ENCODE assay signal across 16 mouse cellular contexts in genomic region chr1:182922824-182923223, GRCm38 (mm10). TPM values are rescaled to one million over a fixed set of nuclear protein-coding genes. Genes with fewer than 3 reads are reported as not detected.
DNase-seq lines count a peak whose midpoint lies in the region; ATAC-seq and TF ChIP-seq lines count a peak whose summit lies in the region.
"Had no signal": no experiment of that assay in that cellular context is flagged by ENCODE, and none has a peak within 500 bp of the region (broad histone marks: within the 10 kb centered on the region; RNA-seq: fewer than 3 reads in every experiment).

No protein-coding gene starts in this region.

- no peaks in the 10 kb centered on the region for H3K36me3 ChIP-seq in intestine, embryonic 14.5 days (ENCODE audit: control insufficient read depth, insufficient read depth, low read length)
- no peaks in the 10 kb centered on the region for H3K36me3 ChIP-seq in intestine, postnatal 0 days (ENCODE audit: control insufficient read depth, insufficient read depth)
- no peaks in the 10 kb centered on the region for H3K36me3 ChIP-seq in hindbrain, embryonic 12.5 days
- no peaks in the 10 kb centered on the region for H3K36me3 ChIP-seq in midbrain, embryonic 16.5 days (ENCODE audit: control insufficient read depth, insufficient read depth, low read length)
- no peaks in the 10 kb centered on the region for H3K36me3 ChIP-seq in forebrain, embryonic 13.5 days (ENCODE audit: poor library complexity, severe bottlenecking)
- H3K36me3 ChIP-seq: embryonic facial prominence, embryonic 13.5 days; heart, embryonic 13.5 days; kidney, embryonic 15.5 days had no signal

- H3K4me3 ChIP-seq in intestine, embryonic 14.5 days (ENCODE audit: low read depth, low read length): no peak overlapping the region
- H3K4me3 ChIP-seq in intestine, postnatal 0 days (ENCODE audit: low read depth, low read length): no peak overlapping the region
- H3K4me3 ChIP-seq in hindbrain, embryonic 12.5 days: no peak overlapping the region
- H3K4me3 ChIP-seq in midbrain, embryonic 16.5 days (ENCODE audit: low read depth, low read length): no peak overlapping the region
- H3K4me3 ChIP-seq in forebrain, embryonic 13.5 days: no peak overlapping the region
- H3K4me3 ChIP-seq: embryonic facial prominence, embryonic 13.5 days; heart, embryonic 13.5 days; kidney, embryonic 15.5 days; myocyte had no signal

- H3K9ac ChIP-seq in intestine, embryonic 14.5 days (ENCODE audit: low read length): no peak overlapping the region
- H3K9ac ChIP-seq in intestine, postnatal 0 days (ENCODE audit: low read depth, low read length): no peak overlapping the region
- H3K9ac ChIP-seq in hindbrain, embryonic 12.5 days: no peak overlapping the region
- H3K9ac ChIP-seq in midbrain, embryonic 16.5 days (ENCODE audit: low read depth, low read length): no peak overlapping the region
- H3K9ac ChIP-seq in forebrain, embryonic 13.5 days: no peak overlapping the region
- H3K9ac ChIP-seq: embryonic facial prominence, embryonic 13.5 days; heart, embryonic 13.5 days; kidney, embryonic 15.5 days; lung, embryonic 14.5 days had no signal

- no peak overlapping the region for H3K4me2 ChIP-seq in intestine, embryonic 14.5 days (ENCODE audit: low read length)
- no peak overlapping the region for H3K4me2 ChIP-seq in intestine, postnatal 0 days (replicated peaks; ENCODE audit: low read depth)
- no peak overlapping the region for H3K4me2 ChIP-seq in hindbrain, embryonic 12.5 days (replicated peaks)
- no peak overlapping the region for H3K4me2 ChIP-seq in midbrain, embryonic 16.5 days (ENCODE audit: low read length)
- no peak overlapping the region for H3K4me2 ChIP-seq in forebrain, embryonic 13.5 days
- H3K4me2 ChIP-seq: embryonic facial prominence, embryonic 13.5 days; heart, embryonic 13.5 days; kidney, embryonic 15.5 days; lung, embryonic 14.5 days had no signal

- no peaks in the 10 kb centered on the region for H3K4me1 ChIP-seq in intestine, embryonic 14.5 days (replicated peaks; ENCODE audit: control insufficient read depth, insufficient read depth, low read length)
- H3K4me1 ChIP-seq in intestine, postnatal 0 days (replicated peaks; ENCODE audit: control insufficient read depth, insufficient read depth, low read length): no peaks in the 10 kb centered on the region
- peaks cover 27% of the 10 kb centered on the region for H3K4me1 ChIP-seq in hindbrain, embryonic 12.5 days
- H3K4me1 ChIP-seq in midbrain, embryonic 16.5 days (ENCODE audit: control insufficient read depth, insufficient read depth, low read length): peaks cover 15% of the 10 kb centered on the region
- peaks cover 17% of the 10 kb centered on the region for H3K4me1 ChIP-seq in forebrain, embryonic 13.5 days

- H3K27ac ChIP-seq in intestine, embryonic 14.5 days (ENCODE audit: low read depth): no peak overlapping the region
- no peak overlapping the region for H3K27ac ChIP-seq in intestine, postnatal 0 days (ENCODE audit: low read depth, low read length)
- peak overlapping the region; percentile 77 for H3K27ac ChIP-seq in hindbrain, embryonic 12.5 days
- H3K27ac ChIP-seq in midbrain, embryonic 16.5 days (ENCODE audit: low read length): peak overlapping the region; percentile 52; the same call in 1 of the 2 replicates
- no peak overlapping the region for H3K27ac ChIP-seq in forebrain, embryonic 13.5 days
- H3K27ac ChIP-seq: embryonic facial prominence, embryonic 13.5 days; heart, embryonic 13.5 days; kidney, embryonic 15.5 days; macrophage had no signal

- H3K9me3 ChIP-seq in intestine, embryonic 14.5 days (ENCODE audit: control insufficient read depth, low read length): no peaks in the 10 kb centered on the region
- H3K9me3 ChIP-seq in intestine, postnatal 0 days (ENCODE audit: control insufficient read depth): no peaks in the 10 kb centered on the region
- no peaks in the 10 kb centered on the region for H3K9me3 ChIP-seq in hindbrain, embryonic 12.5 days (replicated peaks)
- no peaks in the 10 kb centered on the region for H3K9me3 ChIP-seq in midbrain, embryonic 16.5 days (replicated peaks; ENCODE audit: control insufficient read depth, low read length, poor library complexity, severe bottlenecking)
- no peaks in the 10 kb centered on the region for H3K9me3 ChIP-seq in forebrain, embryonic 13.5 days (replicated peaks)
- H3K9me3 ChIP-seq: embryonic facial prominence, embryonic 13.5 days; heart, embryonic 13.5 days; kidney, embryonic 15.5 days had no signal

- DNase-seq in intestine, embryonic 14.5 days (ENCODE audit: low spot score): peak; percentile 32
- peak; percentile 7 for DNase-seq in ZHBTc4 (ENCODE audit: low read depth, low spot score)
- no peak for DNase-seq in frontal cortex, postnatal 25 days (ENCODE audit: low spot score in 2 of 2)
- DNase-seq in kidney, adult 11 months: no peak
- DNase-seq: cerebellum, adult 11-12 months; lung, embryonic 14.5 days; spleen, adult 18-20 months had no signal

- no peaks in the 10 kb centered on the region for H3K27me3 ChIP-seq in intestine, embryonic 14.5 days (replicated peaks; ENCODE audit: control insufficient read depth, insufficient read depth, low read length)
- no peaks in the 10 kb centered on the region for H3K27me3 ChIP-seq in intestine, postnatal 0 days (replicated peaks; ENCODE audit: control insufficient read depth, insufficient read depth, low read length)
- no peaks in the 10 kb centered on the region for H3K27me3 ChIP-seq in hindbrain, embryonic 12.5 days
- H3K27me3 ChIP-seq in midbrain, embryonic 16.5 days (ENCODE audit: control insufficient read depth, insufficient read depth, low read depth, low read length): no peaks in the 10 kb centered on the region
- no peaks in the 10 kb centered on the region for H3K27me3 ChIP-seq in forebrain, embryonic 13.5 days
- H3K27me3 ChIP-seq: embryonic facial prominence, embryonic 13.5 days; heart, embryonic 13.5 days; kidney, embryonic 15.5 days had no signal

- WGBS in intestine, embryonic 14.5 days: 80% methylated on average over 4 of the region's 4 CpGs
- 79% methylated on average over 4 of the region's 4 CpGs for WGBS in intestine, postnatal 0 days
- WGBS in hindbrain, embryonic 12.5 days: 52% methylated on average over 4 of the region's 4 CpGs
- WGBS in midbrain, embryonic 16.5 days: 46% methylated on average over 4 of the region's 4 CpGs
- WGBS in forebrain, embryonic 13.5 days: 57% methylated on average over 4 of the region's 4 CpGs

- no peak for ATAC-seq in intestine, embryonic 14.5 days (replicated peaks; ENCODE audit: low FRiP score, low TSS enrichment, low read depth)
- ATAC-seq in intestine, postnatal 0 days: no peak
- ATAC-seq in hindbrain, embryonic 12.5 days (ENCODE audit: low FRiP score): no peak
- ATAC-seq in midbrain, embryonic 16.5 days: no peak
- ATAC-seq in forebrain, embryonic 13.5 days: no peak

- no peak for TF ChIP-seq CTCF in intestine, postnatal 0 days (IDR thresholded peaks at IDR 0.05; ENCODE audit: low read depth)

RNA-seq across cellular contexts. Expression of gene Tlr5, which starts 31.8 kb away (rescaled TPM):
- 5.7 and 6.8 TPM in 2 replicates for polyA plus RNA-seq in intestine, embryonic 14.5 days (2014; fragmentation: Nextera tagmentation; extraction: Ambion mirVana)
- 4.3 and 5.0 TPM in 2 replicates for polyA plus RNA-seq in intestine, postnatal 0 days (2015; fragmentation: Nextera tagmentation; extraction: Ambion mirVana)
- polyA plus RNA-seq in hindbrain, embryonic 12.5 days (2016; fragmentation: Nextera tagmentation; extraction: Ambion mirVana): 0.23 and 0.56 TPM in 2 replicates
- 0.06 and 0.20 TPM in 2 replicates for polyA plus RNA-seq in midbrain, embryonic 16.5 days (2015; fragmentation: Nextera tagmentation; extraction: Ambion mirVana)
- 0.13 and 0.34 TPM in 2 replicates for polyA plus RNA-seq in forebrain, embryonic 13.5 days (2015; fragmentation: Nextera tagmentation; extraction: Ambion mirVana)
- polyA plus RNA-seq: myocyte had no signal

Comparison
In these comparisons a context has a peak if more than half of its experiments do, and no peak if none do; other contexts are left out.
1. DNase-seq: peak in intestine, embryonic 14.5 days (single experiment) and ZHBTc4 (single experiment); none in frontal cortex, postnatal 25 days (0 of 2) and kidney, adult 11 months (single experiment).
2. H3K27ac ChIP-seq: peak in hindbrain, embryonic 12.5 days (single experiment) and midbrain, embryonic 16.5 days (single experiment); none in intestine, embryonic 14.5 days (single experiment), intestine, postnatal 0 days (single experiment) and forebrain, embryonic 13.5 days (single experiment).